Mouse (Mus musculus) testis, adult 2 months (tissue): ENCODE measurements around the gene Elmo1.

ENCODE experiments used
- CTCF ChIP-seq: fragments of 200-500 bp; IDR thresholded peaks from 2 replicates; pipeline ENCODE4 v1.5.1; 2012; ENCODE audit warnings: low read depth, mild to moderate bottlenecking, inconsistent platforms, low read length, moderate library complexity; ENCODE audit not compliant: control insufficient read depth, insufficient read depth, insufficient replicate concordance
- POLR2A ChIP-seq: fragments of 200-500 bp; IDR thresholded peaks from 2 replicates; pipeline ENCODE4 v1.6.1; 2012; ENCODE audit warnings: low read depth, mild to moderate bottlenecking, inconsistent platforms, low read length, moderate library complexity; ENCODE audit not compliant: control insufficient read depth

GRCm38 (mm10) chr13:20601421-20601820 lies 511.0 kb downstream of the Elmo1 start:
- TF ChIP-seq POLR2A (no peak), CTCF (no peak)
